8 mouse cellular contexts compared by ENCODE assay signal in the genomic region with DNA sequence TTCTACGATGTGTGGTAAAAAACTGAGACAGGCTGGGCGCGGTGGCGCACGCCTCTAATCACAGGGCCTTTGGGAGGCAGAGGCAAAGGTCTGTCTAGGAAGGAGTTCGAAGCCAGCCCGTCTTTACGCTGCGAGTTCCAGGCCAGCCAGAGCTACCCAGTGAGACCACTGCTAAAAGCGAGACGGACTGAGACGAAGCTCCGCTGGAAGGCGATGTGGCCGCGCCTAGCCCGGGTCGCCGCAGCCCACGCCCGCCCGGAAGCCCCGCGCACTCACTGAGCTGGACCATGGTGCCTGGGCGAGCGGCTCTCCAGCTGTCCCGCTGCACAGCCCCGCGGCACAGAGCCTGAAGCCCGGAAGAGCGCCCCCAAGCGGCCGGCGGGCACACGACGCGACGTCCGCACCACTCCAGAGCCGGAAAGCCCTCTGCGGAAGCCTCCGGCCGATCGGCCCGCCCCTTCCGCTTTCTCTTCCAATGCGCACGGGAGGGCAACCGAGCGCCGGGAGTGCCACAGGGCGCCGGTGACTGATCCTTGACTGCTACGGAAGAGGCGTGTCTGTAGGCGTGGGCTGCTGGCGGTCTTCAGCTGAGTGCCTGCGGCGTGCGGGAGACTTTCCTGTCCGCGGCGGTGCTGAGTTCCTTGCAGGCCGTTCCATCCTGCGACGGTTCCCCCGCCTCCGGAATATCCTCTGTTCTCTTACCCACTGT. TPM values are rescaled to one million over a fixed set of nuclear protein-coding genes. Genes with fewer than 3 reads are reported as not detected.
DNase-seq lines count a peak whose midpoint lies in the region; ATAC-seq and TF ChIP-seq lines count a peak whose summit lies in the region.

Mrps16 (minus strand) TSS at position 430 of the 709 bp plus-strand sequence.

- H3K9ac ChIP-seq in ES-Bruce4 (ENCODE audit: low read depth, poor library complexity, severe bottlenecking): peak within 1 kb of the TSS; percentile 68
- peak within 1 kb of the TSS; percentile 86 for H3K9ac ChIP-seq in forebrain, embryonic 13.5 days
- H3K9ac ChIP-seq in liver, postnatal 0 days (replicated peaks): peak within 1 kb of the TSS; percentile 86
- H3K9ac ChIP-seq in neural tube, embryonic 14.5 days (replicated peaks; ENCODE audit: low read depth, low read length): peak within 1 kb of the TSS; percentile 80

- intact Hi-C loops in heart, postnatal 10 days (cut with DNase I): loop anchor here (10.0 kb wide), 1 partner anchor 271 kb away; the partner anchor contains the start of gene Synpo2l

- TF ChIP-seq EP300 in ES-Bruce4 (IDR thresholded peaks at IDR 0.05; ENCODE audit: insufficient read depth, low read depth, low read length): no peak
- no peak for TF ChIP-seq EP300 in liver, postnatal 0 days (IDR thresholded peaks at IDR 0.05; ENCODE audit: low read depth)

- no peaks in the 10 kb centered on the region for H3K9me3 ChIP-seq in ES-Bruce4 (replicated peaks; ENCODE audit: control insufficient read depth, insufficient read depth, low read length, poor library complexity, severe bottlenecking)
- no peaks in the 10 kb centered on the region for H3K9me3 ChIP-seq in forebrain, embryonic 13.5 days (replicated peaks)
- no peaks in the 10 kb centered on the region for H3K9me3 ChIP-seq in liver, postnatal 0 days (ENCODE audit: low read length)
- no peaks in the 10 kb centered on the region for H3K9me3 ChIP-seq in neural tube, embryonic 14.5 days (ENCODE audit: control insufficient read depth, low read length)

- peak within 1 kb of the TSS; percentile 69 for H3K4me2 ChIP-seq in forebrain, embryonic 13.5 days
- H3K4me2 ChIP-seq in liver, postnatal 0 days (ENCODE audit: low read depth, low read length): peak within 1 kb of the TSS; percentile 73
- peak within 1 kb of the TSS; percentile 60 for H3K4me2 ChIP-seq in neural tube, embryonic 14.5 days (ENCODE audit: low read depth, low read length)

- H3K36me3 ChIP-seq in ES-Bruce4 (ENCODE audit: control insufficient read depth, insufficient read depth, low read length, poor library complexity, severe bottlenecking): peaks cover 17% of the 10 kb centered on the region
- peaks cover 17% of the 10 kb centered on the region for H3K36me3 ChIP-seq in forebrain, embryonic 13.5 days (ENCODE audit: poor library complexity, severe bottlenecking)
- peaks cover 14% of the 10 kb centered on the region; the same call in 1 of the 2 replicates for H3K36me3 ChIP-seq in liver, postnatal 0 days (replicated peaks; ENCODE audit: insufficient read depth, low read length)
- peaks cover 2% of the 10 kb centered on the region; the same call in 1 of the 2 replicates for H3K36me3 ChIP-seq in neural tube, embryonic 14.5 days (ENCODE audit: control insufficient read depth, insufficient read depth, low read length)

- no peaks in the 10 kb centered on the region for H3K27me3 ChIP-seq in ES-Bruce4 (ENCODE audit: control insufficient read depth, insufficient read depth, low read length, poor library complexity, severe bottlenecking)
- no peaks in the 10 kb centered on the region for H3K27me3 ChIP-seq in forebrain, embryonic 13.5 days
- H3K27me3 ChIP-seq in liver, postnatal 0 days (ENCODE audit: insufficient read depth, low read length): no peaks in the 10 kb centered on the region
- no peaks in the 10 kb centered on the region for H3K27me3 ChIP-seq in neural tube, embryonic 14.5 days (ENCODE audit: control insufficient read depth, insufficient read depth, low read length)

- peak within 1 kb of the TSS; percentile 94 for H3K4me3 ChIP-seq in ES-Bruce4 (ENCODE audit: low read depth, low read length)
- peak within 1 kb of the TSS; percentile 74 for H3K4me3 ChIP-seq in forebrain, embryonic 13.5 days
- H3K4me3 ChIP-seq in liver, postnatal 0 days (ENCODE audit: low read depth, low read length): peak within 1 kb of the TSS; percentile 81
- H3K4me3 ChIP-seq in neural tube, embryonic 14.5 days (ENCODE audit: low read depth, low read length): peak within 1 kb of the TSS; percentile 74

- under 1% methylated on average over 66 of the region's 68 CpGs for WGBS in forebrain, embryonic 13.5 days
- WGBS in large intestine, adult 2 months: under 1% methylated on average over 68 of the region's 68 CpGs
- 1% methylated on average over 68 of the region's 68 CpGs for WGBS in liver, postnatal 0 days (ENCODE audit: insufficient replicate concordance)
- under 1% methylated on average over 68 of the region's 68 CpGs for WGBS in neural tube, embryonic 14.5 days

- TF ChIP-seq POLR2A in ES-Bruce4 (IDR thresholded peaks at IDR 0.05; ENCODE audit: insufficient read depth, low read length): peak; percentile 27

- DNase-seq in heart, postnatal 10 days: peak; percentile 96
- peak; percentile 88 for DNase-seq in large intestine, adult 2 months (ENCODE audit: low read depth, low spot score)
- peak; percentile 97 for DNase-seq in liver, postnatal 0 days
- peak; percentile 93 for DNase-seq in testis, postnatal 10 days (ENCODE audit: low spot score)

- H3K4me1 ChIP-seq in ES-Bruce4 (ENCODE audit: control insufficient read depth, insufficient read depth, low read length): peaks cover 2% of the 10 kb centered on the region
- H3K4me1 ChIP-seq in forebrain, embryonic 13.5 days: peaks cover 9% of the 10 kb centered on the region
- peaks cover 14% of the 10 kb centered on the region for H3K4me1 ChIP-seq in liver, postnatal 0 days (ENCODE audit: insufficient read depth)
- H3K4me1 ChIP-seq in neural tube, embryonic 14.5 days (ENCODE audit: control insufficient read depth, insufficient read depth, low read length): peaks cover under 1% of the 10 kb centered on the region; the same call in 1 of the 2 replicates

- H3K27ac ChIP-seq in ES-Bruce4 (ENCODE audit: insufficient read depth, low read length): peak within 1 kb of the TSS; percentile 71; the same call in 1 of the 2 replicates
- H3K27ac ChIP-seq in forebrain, embryonic 13.5 days: peak within 1 kb of the TSS; percentile 85
- peak within 1 kb of the TSS; percentile 83 for H3K27ac ChIP-seq in liver, postnatal 0 days (ENCODE audit: low read depth)
- H3K27ac ChIP-seq in neural tube, embryonic 14.5 days (ENCODE audit: low read depth, low read length): peak within 1 kb of the TSS; percentile 31; the same call in 1 of the 2 replicates

- peak; percentile 79 for TF ChIP-seq CTCF in ES-Bruce4 (IDR thresholded peaks at IDR 0.05; ENCODE audit: low read depth, low read length)
- TF ChIP-seq CTCF in liver, postnatal 0 days (IDR thresholded peaks at IDR 0.05; ENCODE audit: low read depth): peak; percentile 99

- peak; percentile 96 for ATAC-seq in cerebellum, adult (ENCODE audit: insufficient number of reproducible peaks, low FRiP score, low TSS enrichment)
- ATAC-seq in forebrain, embryonic 13.5 days: peak; percentile 97
- peak; percentile 96 for ATAC-seq in liver, postnatal 0 days
- peak; percentile 96 for ATAC-seq in neural tube, embryonic 14.5 days (ENCODE audit: low read depth)

RNA-seq across cellular contexts. Expression of gene Mrps16, which starts in this region (rescaled TPM):
- polyA plus RNA-seq in ES-Bruce4 (2011; ENCODE audit: insufficient read depth, insufficient read length, low read depth, missing spikeins): 55.7 and 69.6 TPM in 2 replicates
- polyA plus RNA-seq in forebrain, embryonic 13.5 days (2015; fragmentation: Nextera tagmentation; extraction: Ambion mirVana): 60.1 and 61.1 TPM in 2 replicates
- total RNA-seq in heart, postnatal 10 days (2021): 10 to 100 TPM; 71.5 to 72.4 TPM
- polyA plus RNA-seq in large intestine, adult 2 months (2012; rRNA removed): 40.4 and 46.0 TPM in 2 replicates
- polyA plus RNA-seq in liver, postnatal 0 days (2015; fragmentation: Nextera tagmentation; extraction: Ambion mirVana): 47.3 and 49.9 TPM in 2 replicates
- 65.2 and 71.2 TPM in 2 replicates for polyA plus RNA-seq in neural tube, embryonic 14.5 days (2014; fragmentation: Nextera tagmentation; extraction: Ambion mirVana)

Comparison
In these comparisons a context has a peak if more than half of its experiments do, and no peak if none do; other contexts are left out.
1. Peak in every context shown above with its lines: DNase-seq, ATAC-seq, H3K4me3 ChIP-seq and H3K27ac ChIP-seq.
2. H3K27ac ChIP-seq: peak in every context shown above with its lines; median percentile 85 in forebrain, embryonic 13.5 days; 83 in liver, postnatal 0 days; 71 in ES-Bruce4; 31 in neural tube, embryonic 14.5 days.